Mouse (Mus musculus) spleen, adult 12 weeks (tissue): ENCODE data around the gene Slc22a21.
"Not testable (repeated sequence)": the region's sequence is repeated elsewhere in the genome, so short reads cannot be mapped to it uniquely, and the experiment has no call there.

Source experiments
- DNase-seq: peaks from one replicate; pipeline ENCODE4 v3.0.0; 2022; ENCODE audit warnings: low spot score

Slc22a21 gene

DNA sequence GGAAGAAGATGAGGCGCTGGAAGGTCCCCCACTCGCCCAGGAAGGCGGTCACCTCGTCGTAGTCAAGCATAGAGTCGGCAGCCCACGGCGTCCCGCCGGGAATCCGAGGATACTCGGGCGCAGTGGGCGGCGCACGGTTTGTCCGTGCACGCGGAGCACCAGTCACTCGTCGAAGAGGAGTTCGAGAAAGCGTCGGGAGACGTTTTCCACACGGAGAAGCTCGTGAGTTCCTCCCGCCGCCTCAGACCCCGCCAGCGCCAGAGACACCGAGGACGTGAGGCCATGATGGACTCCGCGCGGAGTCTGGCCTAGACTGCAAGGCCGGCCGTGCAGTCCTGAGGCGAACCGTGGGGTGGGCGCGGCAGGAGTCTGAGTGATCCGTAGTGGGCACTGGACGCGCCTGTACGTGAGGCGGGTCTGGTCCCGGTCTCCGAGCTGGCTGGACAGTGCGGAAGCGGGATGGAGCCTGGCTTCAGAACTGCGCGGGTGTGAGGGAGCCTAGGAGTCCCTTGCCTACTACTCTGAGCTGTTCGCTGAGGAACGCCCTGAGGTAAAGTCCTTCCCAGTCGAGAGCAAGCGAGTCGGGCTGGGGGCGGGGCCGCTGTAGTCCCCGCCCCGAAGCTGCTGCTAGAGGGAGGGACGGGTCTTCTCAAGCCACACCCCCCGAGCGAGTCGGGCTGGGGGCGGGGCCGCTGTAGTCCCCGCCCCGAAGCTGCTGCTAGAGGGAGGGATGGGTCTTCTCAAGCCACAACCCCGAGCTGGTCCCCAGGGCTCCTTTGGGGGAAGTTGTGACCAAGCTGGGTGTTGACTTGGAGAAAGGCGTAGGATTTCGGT, at the start of gene Slc22a21:
Gene Slc22a21 (minus strand): TSS at position 545 of the 834 bp plus-strand sequence.
- peak; percentile 68 for DNase-seq

DNA sequence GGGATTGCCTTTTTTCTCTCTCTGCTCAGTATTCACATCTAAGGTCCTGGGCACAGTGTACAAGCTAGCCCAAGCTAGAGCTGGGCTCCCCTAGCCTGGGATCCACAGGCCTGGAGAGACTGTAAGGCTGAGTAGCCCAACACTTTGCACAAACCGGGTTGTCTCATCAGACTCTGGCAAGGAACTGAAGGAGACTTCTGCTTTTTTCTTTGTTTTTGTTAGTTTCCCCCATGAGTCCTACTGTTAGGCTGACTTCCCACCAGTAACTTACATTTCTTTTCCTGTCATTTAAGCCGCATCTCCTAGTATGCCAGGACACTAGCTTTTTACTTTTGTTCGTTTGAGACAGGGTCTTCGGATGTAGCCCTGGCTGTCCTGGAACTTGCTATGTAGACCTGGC, 48.9 kb upstream of the Slc22a21 start:
- DNase-seq = no peak

GRCm38 (mm10) chr11:54028044-54028951, 48.2 kb upstream of the Slc22a21 start, which contains the start of gene Slc22a4:
Slc22a4 (minus strand) TSS chr11:54028090.
- peak; percentile 83 for DNase-seq

DNA sequence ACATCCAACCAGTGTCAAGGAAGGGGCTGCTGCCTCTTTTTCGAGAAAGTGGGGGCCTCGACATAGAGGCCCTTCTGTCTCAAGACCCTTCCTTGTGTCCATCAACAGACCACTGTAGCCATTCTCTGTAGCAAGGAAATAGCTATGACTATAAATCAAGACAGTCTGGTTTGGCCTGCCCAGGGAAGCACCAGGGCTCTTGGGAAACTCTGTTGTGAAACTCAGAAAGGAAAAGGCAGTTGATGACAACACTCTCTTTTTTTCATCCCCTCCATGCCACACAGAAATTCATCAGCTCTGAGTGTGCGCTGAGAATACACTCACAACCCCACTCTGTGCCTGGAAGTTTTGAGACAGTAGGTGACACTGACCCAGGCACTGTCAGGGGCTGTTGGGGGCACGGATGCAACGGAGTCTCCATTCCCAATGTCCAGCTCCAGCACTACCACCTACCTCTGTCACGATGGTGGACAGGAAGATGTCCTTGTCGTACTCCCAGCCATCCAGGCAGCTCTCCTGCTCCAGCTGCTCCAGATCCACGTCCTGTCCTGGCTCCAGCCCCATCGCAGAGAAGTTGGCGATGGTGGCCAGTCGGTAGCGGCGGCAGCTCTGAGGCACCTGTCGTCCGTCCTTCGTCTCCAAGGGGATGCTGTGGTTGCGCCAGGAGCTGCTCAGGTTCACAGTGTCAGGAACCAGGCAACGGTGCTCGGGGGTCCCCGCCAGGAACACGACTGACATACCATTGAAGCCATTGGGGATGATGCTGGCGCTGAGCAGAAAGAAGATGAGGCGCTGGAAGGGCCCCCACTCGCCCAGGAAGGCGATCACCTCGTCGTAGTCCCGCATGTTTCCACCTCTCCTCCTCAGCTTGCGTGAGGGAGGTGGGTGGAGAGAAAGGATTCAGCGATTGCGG, 47.3 kb upstream of the Slc22a21 start:
- DNase-seq = peak; percentile 26

DNA sequence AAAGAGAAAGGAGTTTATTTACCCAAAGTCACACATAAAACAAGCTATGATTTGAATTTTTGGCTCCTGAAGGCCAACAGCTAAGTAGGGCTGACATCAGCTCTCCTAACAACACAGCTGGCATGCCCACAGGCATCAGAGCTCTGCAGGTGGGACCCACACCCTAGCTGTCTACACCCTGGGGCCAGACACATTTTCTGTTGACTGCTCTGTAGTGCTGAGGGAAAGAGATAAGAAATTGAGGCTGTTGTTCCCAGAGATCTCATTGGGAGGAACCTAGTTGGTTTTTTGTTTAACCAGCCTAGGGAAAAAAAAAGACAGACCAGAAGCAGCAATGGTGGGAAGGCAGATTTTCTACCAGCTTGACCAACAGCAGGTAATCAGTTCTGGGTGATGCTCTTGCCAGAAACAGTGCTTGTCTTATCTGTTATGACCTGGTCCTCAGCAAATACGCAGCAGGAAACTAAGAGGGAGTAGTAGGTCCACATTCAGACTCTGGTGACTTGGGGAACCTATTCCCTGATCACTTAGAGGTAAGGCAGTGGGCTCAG, 46.4 kb upstream of the Slc22a21 start:
- peak; percentile 66 for DNase-seq

- DNase-seq = no peak
Observed at GRCm38 (mm10) chr11:54021396-54022093, 41.4 kb upstream of the Slc22a21 start.

- DNase-seq = no peak
Observed at GRCm38 (mm10) chr11:54018893-54019732, 39.0 kb upstream of the Slc22a21 start.

GRCm38 (mm10) chr11:54017596-54017995, 37.5 kb upstream of the Slc22a21 start:
- DNase-seq = no peak

GRCm38 (mm10) chr11:54016051-54016450, 35.9 kb upstream of the Slc22a21 start:
- DNase-seq = no peak

DNA sequence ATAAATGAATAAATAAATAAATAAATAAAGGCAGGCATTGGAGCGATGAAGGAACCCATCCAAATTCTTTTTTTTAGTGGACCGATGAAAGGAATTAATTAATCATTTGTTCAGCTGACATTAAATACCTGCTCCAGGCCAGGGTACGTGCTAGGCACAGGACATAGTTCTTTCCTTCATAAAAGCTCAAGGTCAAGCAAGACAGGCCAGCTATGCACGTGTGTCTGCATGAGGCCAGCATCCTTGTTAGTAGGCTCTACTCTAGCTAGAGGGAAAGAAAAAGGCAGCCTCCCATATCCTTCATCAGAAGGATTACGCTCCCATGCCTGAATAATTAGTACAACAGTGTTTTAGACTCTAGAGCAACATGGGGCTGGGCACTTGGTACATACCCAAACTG, 32.8 kb upstream of the Slc22a21 start:
- DNase-seq = no peak

GRCm38 (mm10) chr11:54011255-54011654, 31.1 kb upstream of the Slc22a21 start:
- DNase-seq = no peak

DNA sequence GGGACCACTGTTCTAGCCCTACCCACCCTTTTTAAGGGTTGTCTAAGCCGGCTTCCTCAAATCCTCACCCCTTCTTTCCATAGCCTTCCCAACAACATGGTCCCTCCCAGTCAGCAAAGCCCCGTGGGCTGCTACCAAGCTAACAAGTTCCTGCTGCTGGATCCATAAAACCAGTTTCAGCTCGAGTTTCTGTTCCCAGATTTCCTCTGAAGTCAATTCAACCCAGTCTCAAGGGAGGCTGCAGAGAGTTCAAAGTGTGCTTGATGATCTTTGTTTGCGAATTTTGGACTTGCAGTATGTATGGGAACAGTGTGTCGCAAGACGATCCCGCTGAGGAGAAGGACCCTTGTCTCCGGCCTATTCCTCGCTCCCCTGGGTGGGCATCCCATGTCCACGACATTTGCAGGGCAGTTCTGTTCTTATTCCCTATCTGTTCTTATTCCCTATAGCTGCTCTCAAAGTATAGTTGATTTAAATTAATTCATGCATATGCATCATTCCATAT, 28.3 kb upstream of the Slc22a21 start:
- no peak for DNase-seq

GRCm38 (mm10) chr11:54007717-54008116, 27.6 kb upstream of the Slc22a21 start:
- no peak for DNase-seq

DNA sequence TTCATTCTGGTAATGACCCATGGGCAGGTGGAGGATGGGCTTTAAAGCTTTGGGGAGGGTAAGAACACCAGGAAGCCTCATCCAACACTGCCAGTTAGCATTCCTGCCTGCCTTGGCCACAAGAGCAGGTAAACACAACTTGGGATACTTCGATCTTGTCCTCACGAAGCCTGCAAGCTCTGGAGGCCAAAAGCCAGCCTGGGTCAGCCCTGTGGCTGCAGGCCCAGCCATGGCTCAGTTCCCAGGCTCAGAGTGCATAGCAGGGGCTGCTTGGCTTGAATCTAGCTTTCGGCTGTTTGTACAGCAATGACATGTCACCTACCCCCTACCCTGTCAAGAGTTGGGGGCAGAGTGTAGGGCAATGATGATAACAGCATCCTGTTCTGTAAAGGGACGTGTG, 26.8 kb upstream of the Slc22a21 start:
- DNase-seq = no peak

DNA sequence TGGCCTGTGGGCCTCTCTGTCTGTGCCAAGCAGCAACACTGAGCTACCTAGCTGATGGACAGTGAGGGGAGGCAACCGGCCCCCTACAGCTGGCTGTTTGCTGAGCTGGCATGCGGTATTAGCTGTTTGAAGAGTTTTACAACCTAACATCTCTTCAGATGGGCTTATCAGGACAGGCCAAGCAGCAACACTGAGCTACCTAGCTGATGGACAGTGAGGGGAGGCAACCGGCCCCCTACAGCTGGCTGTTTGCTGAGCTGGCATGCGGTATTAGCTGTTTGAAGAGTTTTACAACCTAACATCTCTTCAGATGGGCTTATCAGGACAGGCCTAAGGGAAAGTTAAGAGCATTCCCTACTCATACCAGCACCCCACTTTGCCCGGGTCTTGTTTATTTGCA, 26.2 kb upstream of the Slc22a21 start:
- DNase-seq = not testable (repeated sequence)

GRCm38 (mm10) chr11:54004734-54005133, 24.6 kb upstream of the Slc22a21 start:
- peak; percentile 54 for DNase-seq

- no peak for DNase-seq
Observed at GRCm38 (mm10) chr11:54004221-54004620, 24.1 kb upstream of the Slc22a21 start.

- DNase-seq = peak; percentile 43
Observed at GRCm38 (mm10) chr11:54002761-54003717, 22.9 kb upstream of the Slc22a21 start.
